Mouse (Mus musculus) splenic B cell, adult 2 months (primary cell): Measurements from ENCODE around the gene Olfr1442.
"Not testable (repeated sequence)": the region's sequence is repeated elsewhere in the genome, so short reads cannot be mapped to it uniquely, and the experiment has no call there.

Experiments
- DNase-seq: peaks from one replicate; pipeline ENCODE4 v3.0.0-alpha.2; 2011; ENCODE audit warnings: low read depth, low spot score
- H3K27me3 ChIP-seq: 2 replicates; pipeline ENCODE4 v1.6.1; 2012; ENCODE audit warnings: mild to moderate bottlenecking, low read length, moderate library complexity, mixed read lengths; ENCODE audit not compliant: control insufficient read depth, poor library complexity, insufficient read depth, severe bottlenecking
- H3K36me3 ChIP-seq: 2 replicates; pipeline ENCODE4 v1.6.1; 2012; ENCODE audit warnings: mild to moderate bottlenecking, low read length, moderate library complexity, mixed read lengths; ENCODE audit not compliant: control insufficient read depth, poor library complexity, insufficient read depth, severe bottlenecking

The Olfr1442 gene

DNA sequence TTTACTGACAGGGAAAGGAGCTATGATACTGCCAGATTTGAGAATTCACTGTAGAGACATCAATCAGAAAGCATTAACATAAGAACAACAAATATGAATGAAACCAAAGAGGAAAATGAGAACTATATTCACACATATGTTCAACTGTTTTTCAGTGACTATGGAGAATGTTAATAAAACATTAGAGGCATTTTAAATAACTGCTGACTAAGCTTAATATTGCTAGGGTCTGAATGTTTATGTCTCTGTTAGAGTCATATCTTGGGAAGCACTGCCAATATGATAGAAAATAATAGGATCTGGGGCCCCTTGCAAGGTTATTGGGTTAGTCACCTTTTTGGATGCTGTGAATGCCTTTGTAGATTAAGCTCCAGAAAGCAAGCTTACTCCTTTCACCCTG, 38.7 kb downstream of the Olfr1442 start:
- Histone ChIP-seq H3K36me3 (no peaks in the 10 kb centered on the region), H3K27me3 (peaks cover 2% of the 10 kb centered on the region)
- DNase-seq, result no peak

DNA sequence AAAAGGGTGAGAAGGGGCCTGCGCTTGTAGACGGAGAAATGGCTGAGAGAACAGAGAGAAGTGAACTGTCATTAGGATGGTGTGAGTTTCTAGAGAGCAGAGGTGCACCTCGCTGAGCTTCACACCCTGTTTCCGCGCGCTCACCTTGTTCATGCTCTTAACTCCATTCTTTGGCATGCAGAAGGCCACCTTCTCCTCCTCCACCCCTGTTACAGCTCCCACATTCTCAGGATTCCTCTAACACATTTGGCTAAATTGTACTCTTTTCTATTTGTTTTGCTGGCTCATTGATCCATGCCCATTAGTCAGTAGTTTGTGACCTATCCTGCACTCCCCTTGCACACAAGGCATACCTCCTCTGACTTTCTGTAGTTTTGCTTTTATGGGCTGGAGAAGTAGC, 49.0 kb downstream of the Olfr1442 start:
- DNase-seq, result no peak
- no peaks in the 10 kb centered on the region for H3K27me3 ChIP-seq
- no peaks in the 10 kb centered on the region for H3K36me3 ChIP-seq

DNA sequence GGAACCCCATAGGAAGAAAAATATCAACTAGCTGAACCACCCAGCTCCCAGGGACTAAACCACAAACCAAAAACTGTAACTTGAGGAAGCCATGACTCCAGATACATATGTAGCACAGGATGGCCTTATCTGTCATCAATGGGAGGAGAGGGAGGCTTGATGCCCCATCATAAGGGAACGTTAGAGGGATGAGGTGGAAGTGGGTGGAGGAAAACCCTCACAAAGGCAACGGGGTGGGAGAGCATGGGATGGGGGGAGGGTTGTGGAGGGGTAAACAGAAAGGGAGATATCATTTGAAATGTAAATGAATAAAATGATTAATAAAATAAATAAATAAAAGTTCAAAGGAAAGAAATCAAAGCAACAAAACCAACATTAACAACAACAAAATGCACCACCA, 50.2 kb downstream of the Olfr1442 start:
- Histone ChIP-seq H3K27me3 (no peaks in the 10 kb centered on the region), H3K36me3 (no peaks in the 10 kb centered on the region)
- no peak for DNase-seq

DNA sequence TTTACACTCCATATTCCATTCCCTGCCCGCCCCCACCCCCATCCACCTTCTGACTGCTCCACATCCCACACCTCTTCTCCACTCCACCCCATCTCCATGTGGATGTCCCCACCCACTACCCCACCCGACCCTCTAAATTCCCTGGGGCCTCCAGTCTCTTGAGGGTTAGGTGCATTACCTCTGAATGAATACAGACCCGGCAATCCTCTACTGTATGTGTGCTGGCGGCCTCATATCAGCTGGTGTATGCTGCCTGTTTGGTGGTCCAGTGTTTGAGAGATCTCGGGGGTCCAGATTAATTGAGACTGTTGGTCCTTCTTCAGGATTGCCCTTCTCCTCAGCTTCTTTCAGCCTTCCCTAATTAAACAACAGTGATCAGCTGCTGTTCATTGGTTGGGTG, 50.7 kb downstream of the Olfr1442 start:
- not testable (repeated sequence) for H3K27me3 ChIP-seq, DNase-seq, H3K36me3 ChIP-seq

DNA sequence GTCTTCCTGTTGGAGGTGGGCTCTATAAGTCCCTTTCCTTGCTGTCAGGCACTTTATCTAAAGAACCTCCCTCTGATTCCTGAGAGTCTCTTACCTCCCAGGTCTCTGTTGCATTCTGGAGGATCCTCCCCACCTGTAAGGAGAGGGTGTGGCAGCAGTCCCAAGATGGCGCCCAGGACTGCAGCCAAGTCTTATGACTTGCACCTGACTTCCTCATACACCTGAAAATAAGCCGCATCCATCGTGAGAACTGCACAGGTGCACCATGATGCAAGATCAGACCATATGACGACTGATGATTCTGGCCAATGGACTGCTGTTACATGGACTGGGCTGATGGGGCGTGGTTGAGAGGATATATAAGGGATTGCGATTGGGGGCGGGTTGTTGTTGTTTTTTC, 51.4 kb downstream of the Olfr1442 start:
- not testable (repeated sequence) for H3K27me3 ChIP-seq, DNase-seq, H3K36me3 ChIP-seq

DNA sequence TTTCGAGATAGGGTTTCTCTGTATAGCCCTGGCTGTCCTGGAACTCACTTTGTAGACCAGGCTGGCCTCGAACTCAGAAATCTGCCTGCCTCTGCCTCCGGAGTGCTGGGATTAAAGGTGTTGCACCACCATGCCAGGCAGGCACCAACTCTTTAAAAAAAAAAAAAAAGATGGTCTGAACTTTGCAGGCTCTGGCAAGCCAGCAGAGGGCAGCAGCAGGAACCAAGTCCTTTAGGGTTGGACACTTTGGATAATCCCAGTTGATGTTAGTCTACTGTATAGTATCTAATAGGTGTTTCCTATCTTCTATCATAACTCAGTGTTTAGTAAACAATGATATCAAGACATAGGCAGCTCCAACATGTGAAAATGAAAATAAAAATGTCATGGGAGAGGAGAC, 52.1 kb downstream of the Olfr1442 start:
- no peaks in the 10 kb centered on the region for H3K27me3 ChIP-seq
- DNase-seq, result peak; percentile 15

DNA sequence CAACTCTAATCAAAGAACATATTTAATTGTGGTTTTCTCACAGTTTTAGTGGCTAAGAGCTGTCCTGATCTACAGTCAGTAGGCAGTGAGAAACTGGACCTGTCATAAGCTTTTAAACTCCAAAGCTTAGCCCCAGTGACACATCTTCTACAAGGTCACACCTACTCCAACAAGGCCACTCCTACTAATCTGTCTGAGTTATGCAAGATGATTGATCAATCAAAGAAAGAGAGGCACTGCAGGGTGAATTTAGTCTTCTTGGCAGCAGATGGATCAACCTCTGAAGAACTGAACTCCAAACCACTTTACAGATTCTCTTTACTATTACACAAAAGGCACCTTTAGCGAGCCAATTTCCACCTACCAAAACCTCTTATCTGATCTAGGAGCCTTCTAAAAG, 55.6 kb downstream of the Olfr1442 start:
- H3K36me3 ChIP-seq, result no peaks in the 10 kb centered on the region
- H3K27me3 ChIP-seq, result no peaks in the 10 kb centered on the region
- no peak for DNase-seq

More for the DNA sequence above, 52.1 kb downstream of the Olfr1442 start:
- H3K36me3 ChIP-seq, result no peaks in the 10 kb centered on the region
